Mouse (Mus musculus): ENCODE data around the gene Ogfrl1.

- no peak for TF ChIP-seq POLR2A (IDR thresholded peaks at IDR 0.05; ENCODE audit: control insufficient read depth, low read depth, low read length)
- no peak for TF ChIP-seq CTCF (IDR thresholded peaks at IDR 0.05; ENCODE audit: control insufficient read depth, insufficient read depth, insufficient replicate concordance, low read depth, low read length)
Observed at GRCm38 (mm10) chr1:23379911-23380740, 17.4 kb downstream of the Ogfrl1 start.
